Mouse (Mus musculus): ENCODE data around the gene 2310033P09Rik. TPM values are rescaled to one million over a fixed set of nuclear protein-coding genes. Genes with fewer than 3 reads are reported as not detected.

2310033P09Rik gene
- total RNA-seq, 1 experiment = 14.4 TPM

- in situ Hi-C loops (cut with MboI; ENCODE audit: low sequenced_read_pairs in 2 of 2, unreplicated experiment in 2 of 2) = no loop called here
- Histone ChIP-seq H3K4me3 (ENCODE audit: insufficient read depth in 1 of 2, low read depth in 1 of 2, low read length in 2 of 2, poor library complexity in 1 of 2, severe bottlenecking in 1 of 2) (no peak overlapping the region), H3K9ac (ENCODE audit: insufficient read depth, low read depth, low read length, poor library complexity, severe bottlenecking) (peak overlapping the region; percentile 16; the same call in 1 of the 2 replicates), H3K4me1 (ENCODE audit: control insufficient read depth in 2 of 2, insufficient read depth in 2 of 2, low read length in 2 of 2, poor library complexity in 1 of 2) (peaks cover 0 to 8% of the 10 kb centered on the region in 2 experiments; a peak in 2 of 4 replicates), H3K9me3 (ENCODE audit: control insufficient read depth, insufficient read depth, low read depth, low read length) (no peaks in the 10 kb centered on the region), H3K27ac (ENCODE audit: insufficient read depth, low read depth, low read length, poor library complexity, severe bottlenecking) (no peak overlapping the region), H3K36me3 (ENCODE audit: control insufficient read depth, insufficient read depth, low read length, poor library complexity, severe bottlenecking) (no peaks in the 10 kb centered on the region)
- TF ChIP-seq ZC3H11A (IDR thresholded peaks at IDR 0.05; ENCODE audit: borderline replicate concordance, low read depth, low read length) (no peak), CHD2 (IDR thresholded peaks at IDR 0.05; ENCODE audit: low read depth, low read length) (no peak), HCFC1 (IDR thresholded peaks at IDR 0.05; ENCODE audit: borderline replicate concordance, insufficient read depth, low read length) (no peak), ZNF384 (IDR thresholded peaks at IDR 0.05; ENCODE audit: low read depth, low read length) (no peak), MAFK (IDR thresholded peaks at IDR 0.05; ENCODE audit: insufficient read depth, low read depth, low read length) (no peak)
- DNase-seq (ENCODE audit: low read depth, low spot score) = no peak
Measured at GRCm38 (mm10) chr11:59225167-59225566, 17.0 kb downstream of the 2310033P09Rik start.

- Histone ChIP-seq H3K36me3 (ENCODE audit: control insufficient read depth, insufficient read depth, low read length, poor library complexity, severe bottlenecking) (no peaks in the 10 kb centered on the region), H3K4me1 (ENCODE audit: control insufficient read depth in 2 of 2, insufficient read depth in 2 of 2, low read length in 2 of 2, poor library complexity in 1 of 2) (peaks cover 0 to 6% of the 10 kb centered on the region in 2 experiments; a peak in 2 of 4 replicates), H3K27ac (ENCODE audit: insufficient read depth, low read depth, low read length, poor library complexity, severe bottlenecking) (no peak overlapping the region), H3K9me3 (ENCODE audit: control insufficient read depth, insufficient read depth, low read depth, low read length) (no peaks in the 10 kb centered on the region), H3K4me3 (ENCODE audit: insufficient read depth in 1 of 2, low read depth in 1 of 2, low read length in 2 of 2, poor library complexity in 1 of 2, severe bottlenecking in 1 of 2) (0 out of 4 replicates have a peak overlapping the region, but pooled peaks of 1 of the 2 experiments have one; percentile 94), H3K9ac (ENCODE audit: insufficient read depth, low read depth, low read length, poor library complexity, severe bottlenecking) (peak overlapping the region; percentile 48; the same call in 1 of the 2 replicates)
- TF ChIP-seq ZC3H11A (IDR thresholded peaks at IDR 0.05; ENCODE audit: borderline replicate concordance, low read depth, low read length) (no peak), HCFC1 (IDR thresholded peaks at IDR 0.05; ENCODE audit: borderline replicate concordance, insufficient read depth, low read length) (no peak), ZNF384 (IDR thresholded peaks at IDR 0.05; ENCODE audit: low read depth, low read length) (no peak), CHD2 (IDR thresholded peaks at IDR 0.05; ENCODE audit: low read depth, low read length) (no peak), MAFK (IDR thresholded peaks at IDR 0.05; ENCODE audit: insufficient read depth, low read depth, low read length) (no peak)
- in situ Hi-C loops (cut with MboI; ENCODE audit: low sequenced_read_pairs in 2 of 2, unreplicated experiment in 2 of 2) = no loop called here
- no peak for DNase-seq (ENCODE audit: low read depth, low spot score)
Measured at GRCm38 (mm10) chr11:59226251-59226650, 18.1 kb downstream of the 2310033P09Rik start.

GRCm38 (mm10) chr11:59226787-59227603, 18.9 kb downstream of the 2310033P09Rik start:
- H3K4me3 ChIP-seq (ENCODE audit: insufficient read depth in 1 of 2, low read depth in 1 of 2, low read length in 2 of 2, poor library complexity in 1 of 2, severe bottlenecking in 1 of 2) = peak overlapping the region; percentile 90 to 94
- H3K9me3 ChIP-seq (ENCODE audit: control insufficient read depth, insufficient read depth, low read depth, low read length) = no peaks in the 10 kb centered on the region
- in situ Hi-C loops (cut with MboI; ENCODE audit: low sequenced_read_pairs in 2 of 2, unreplicated experiment in 2 of 2) = no loop called here
- H3K9ac ChIP-seq (ENCODE audit: insufficient read depth, low read depth, low read length, poor library complexity, severe bottlenecking) = peak overlapping the region; percentile 99
- TF ChIP-seq ZNF384 (IDR thresholded peaks at IDR 0.05; ENCODE audit: low read depth, low read length) = no peak
- no peak for TF ChIP-seq HCFC1 (IDR thresholded peaks at IDR 0.05; ENCODE audit: borderline replicate concordance, insufficient read depth, low read length)
- no peak for TF ChIP-seq MAFK (IDR thresholded peaks at IDR 0.05; ENCODE audit: insufficient read depth, low read depth, low read length)
- TF ChIP-seq CHD2 (IDR thresholded peaks at IDR 0.05; ENCODE audit: low read depth, low read length) = no peak
- TF ChIP-seq ZC3H11A (IDR thresholded peaks at IDR 0.05; ENCODE audit: borderline replicate concordance, low read depth, low read length) = no peak
- no peak overlapping the region for H3K27ac ChIP-seq (ENCODE audit: insufficient read depth, low read depth, low read length, poor library complexity, severe bottlenecking)
- peaks cover 0 to 6% of the 10 kb centered on the region in 2 experiments; a peak in 1 of 4 replicates for H3K4me1 ChIP-seq (ENCODE audit: control insufficient read depth in 2 of 2, insufficient read depth in 2 of 2, low read length in 2 of 2, poor library complexity in 1 of 2)
- DNase-seq (ENCODE audit: low read depth, low spot score) = no peak
- no peaks in the 10 kb centered on the region for H3K36me3 ChIP-seq (ENCODE audit: control insufficient read depth, insufficient read depth, low read length, poor library complexity, severe bottlenecking)

GRCm38 (mm10) chr11:59227604-59228121, 19.5 kb downstream of the 2310033P09Rik start:
- Histone ChIP-seq H3K4me3 (ENCODE audit: insufficient read depth in 1 of 2, low read depth in 1 of 2, low read length in 2 of 2, poor library complexity in 1 of 2, severe bottlenecking in 1 of 2) (peak overlapping the region; percentile 90 to 94), H3K36me3 (ENCODE audit: control insufficient read depth, insufficient read depth, low read length, poor library complexity, severe bottlenecking) (no peaks in the 10 kb centered on the region), H3K9me3 (ENCODE audit: control insufficient read depth, insufficient read depth, low read depth, low read length) (no peaks in the 10 kb centered on the region), H3K4me1 (ENCODE audit: control insufficient read depth in 2 of 2, insufficient read depth in 2 of 2, low read length in 2 of 2, poor library complexity in 1 of 2) (peaks cover 0 to 4% of the 10 kb centered on the region in 2 experiments; a peak in 1 of 4 replicates), H3K27ac (ENCODE audit: insufficient read depth, low read depth, low read length, poor library complexity, severe bottlenecking) (peak overlapping the region; percentile 78), H3K9ac (ENCODE audit: insufficient read depth, low read depth, low read length, poor library complexity, severe bottlenecking) (peak overlapping the region; percentile 99)
- no peak for DNase-seq (ENCODE audit: low read depth, low spot score)
- in situ Hi-C loops (cut with MboI; ENCODE audit: low sequenced_read_pairs in 2 of 2, unreplicated experiment in 2 of 2) = no loop called here
- TF ChIP-seq ZC3H11A (IDR thresholded peaks at IDR 0.05; ENCODE audit: borderline replicate concordance, low read depth, low read length) (no peak), ZNF384 (IDR thresholded peaks at IDR 0.05; ENCODE audit: low read depth, low read length) (no peak), CHD2 (IDR thresholded peaks at IDR 0.05; ENCODE audit: low read depth, low read length) (no peak), HCFC1 (IDR thresholded peaks at IDR 0.05; ENCODE audit: borderline replicate concordance, insufficient read depth, low read length) (no peak), MAFK (IDR thresholded peaks at IDR 0.05; ENCODE audit: insufficient read depth, low read depth, low read length) (no peak)

Measured in ES-E14 (cell line).